Mouse (Mus musculus) midbrain, embryonic 11.5 days (tissue): Measurements from ENCODE around the gene Rnf225. TPM values are rescaled to one million over a fixed set of nuclear protein-coding genes. Genes with fewer than 3 reads are reported as not detected.
"Not testable (repeated sequence)": the region's sequence is repeated elsewhere in the genome, so short reads cannot be mapped to it uniquely, and the experiment has no call there.

Source experiments
- ATAC-seq: fragments of 200-750 bp; cut with Nextera tagmentation; 2 replicates; pipeline ENCODE4 v1.8.0; 2017; ENCODE audit warnings: moderate TSS enrichment, moderate library complexity; ENCODE audit not compliant: low FRiP score
- DNase-seq: peaks from one replicate; pipeline ENCODE4 v3.0.0; 2015; ENCODE audit warnings: low spot score; ENCODE audit errors: missing footprints
- H3K27ac ChIP-seq: fragments of 300-500 bp; sonication (generic); 2 replicates; pipeline ENCODE4 v1.5.1; 2014; ENCODE audit warnings: low read depth, low read length
- H3K27me3 ChIP-seq: fragments of 300-500 bp; sonication (generic); 2 replicates; pipeline ENCODE4 v1.6.1; 2014; ENCODE audit warnings: mild to moderate bottlenecking, low read length, moderate library complexity, mixed read lengths; ENCODE audit not compliant: control insufficient read depth, insufficient read depth
- H3K36me3 ChIP-seq: fragments of 300-500 bp; sonication (generic); 2 replicates; pipeline ENCODE4 v1.6.1; 2014; ENCODE audit warnings: mild to moderate bottlenecking, low read length, moderate library complexity, mixed read lengths; ENCODE audit not compliant: control insufficient read depth, insufficient read depth
- H3K4me1 ChIP-seq: fragments of 300-500 bp; sonication (generic); 2 replicates; pipeline ENCODE4 v1.6.1; 2014; ENCODE audit warnings: low read length; ENCODE audit not compliant: control insufficient read depth, insufficient read depth
- H3K4me2 ChIP-seq: fragments of 300-500 bp; sonication (generic); 2 replicates; pipeline ENCODE4 v1.6.1; 2014; ENCODE audit warnings: mild to moderate bottlenecking, moderate library complexity
- H3K4me3 ChIP-seq: fragments of 300-500 bp; sonication (generic); 2 replicates; pipeline ENCODE4 v1.5.1; 2014; ENCODE audit warnings: low read depth, low read length
- H3K9ac ChIP-seq: fragments of 300-500 bp; sonication (generic); 2 replicates; pipeline ENCODE4 v1.6.1; 2014; ENCODE audit warnings: low read length
- H3K9me3 ChIP-seq: fragments of 300-500 bp; sonication (generic); 2 replicates; pipeline ENCODE4 v1.6.1; 2016; ENCODE audit warnings: low read length; ENCODE audit not compliant: control insufficient read depth
- WGBS: fragments of 180-500 bp; shearing (Covaris S2); extraction: QIAGEN DNeasy Blood & Tissue Kit; methylation state at CpG from one replicate; pipeline ENCODE4 v1.1.7; 2014; 5-methylcytosine and 5-hydroxymethylcytosine counted together
- polyA plus RNA-seq: library from polyadenylated mRNA; unstranded; fragments of >200 nt; fragmentation: Nextera tagmentation; extraction: Ambion mirVana; gene quantifications from 2 replicates; pipeline ENCODE4 v1.2.1, GENCODE M21; 2014

The Rnf225 gene
- 0.55 and 0.59 TPM in 2 replicates for polyA plus RNA-seq

- peaks cover 15% of the 10 kb centered on the region for H3K27me3 ChIP-seq
- H3K9ac ChIP-seq: peak within 1 kb of the TSS; percentile 42; the same call in 1 of the 2 replicates
- peak within 1 kb of the TSS; percentile 39 for H3K4me2 ChIP-seq
- 21% methylated on average over 8 of the region's 8 CpGs for WGBS
- H3K36me3 ChIP-seq: peaks cover 26% of the 10 kb centered on the region
- ATAC-seq: no peak
- no peak for DNase-seq
- H3K4me1 ChIP-seq: peaks cover 15% of the 10 kb centered on the region
- no peak within 1 kb of the TSS for H3K27ac ChIP-seq
- H3K9me3 ChIP-seq: no peaks in the 10 kb centered on the region
- H3K4me3 ChIP-seq: peak within 1 kb of the TSS; percentile 16; the same call in 1 of the 2 replicates
These were observed at the start of gene Rnf225 for GRCm38 (mm10) chr7:12927191-12927680. Gene Rnf225, plus strand, starts transcription at chr7:12927416.

- no peak overlapping the region for H3K4me3 ChIP-seq
- H3K9me3 ChIP-seq: no peaks in the 10 kb centered on the region
- peaks cover 7% of the 10 kb centered on the region; the same call in 1 of the 2 replicates for H3K4me1 ChIP-seq
- ATAC-seq (no peak), DNase-seq (no peak)
- no peak overlapping the region for H3K27ac ChIP-seq
- H3K9ac ChIP-seq: no peak overlapping the region
- no peak overlapping the region for H3K4me2 ChIP-seq
- no peaks in the 10 kb centered on the region for H3K27me3 ChIP-seq
- no peaks in the 10 kb centered on the region for H3K36me3 ChIP-seq
These were observed 47.2 kb upstream of the Rnf225 start for GRCm38 (mm10) chr7:12880036-12880435.

GRCm38 (mm10) chr7:12880497-12880896, 46.7 kb upstream of the Rnf225 start:
- 43% methylated on average over 8 of the region's 8 CpGs for WGBS
- H3K4me3 ChIP-seq: peak overlapping the region; percentile 79
- H3K36me3 ChIP-seq, H3K9me3 ChIP-seq, DNase-seq, H3K27me3 ChIP-seq, H3K27ac ChIP-seq, H3K4me1 ChIP-seq: not testable (repeated sequence)
- peak overlapping the region; percentile 83 for H3K9ac ChIP-seq
- ATAC-seq: peak; percentile 36
- peak overlapping the region; percentile 63 for H3K4me2 ChIP-seq

- ATAC-seq: peak; percentile 99
- peak within 1 kb of the TSS; percentile 79 for H3K4me3 ChIP-seq
- H3K4me2 ChIP-seq: peak within 1 kb of the TSS; percentile 63
- DNase-seq: peak; percentile 98
- H3K9ac ChIP-seq: peak within 1 kb of the TSS; percentile 83
- no peaks in the 10 kb centered on the region for H3K9me3 ChIP-seq
- no peaks in the 10 kb centered on the region for H3K27me3 ChIP-seq
- H3K4me1 ChIP-seq: peaks cover 7% of the 10 kb centered on the region; the same call in 1 of the 2 replicates
- WGBS: 2% methylated on average over 35 of the region's 35 CpGs
- H3K27ac ChIP-seq: no peak within 1 kb of the TSS
- peaks cover 8% of the 10 kb centered on the region; the same call in 1 of the 2 replicates for H3K36me3 ChIP-seq
These were observed 46.1 kb upstream of the Rnf225 start, which contains the start of gene Zfp128 for GRCm38 (mm10) chr7:12880911-12881660. Gene Zfp128, plus strand, starts transcription at chr7:12881177.

GRCm38 (mm10) chr7:12886563-12887266, 40.5 kb upstream of the Rnf225 start:
- Histone ChIP-seq H3K36me3 (peaks cover 27% of the 10 kb centered on the region; the same call in 1 of the 2 replicates), H3K4me2 (no peak overlapping the region), H3K9ac (no peak overlapping the region), H3K27ac (no peak overlapping the region), H3K9me3 (no peaks in the 10 kb centered on the region), H3K27me3 (no peaks in the 10 kb centered on the region), H3K4me3 (no peak overlapping the region), H3K4me1 (peaks cover 4% of the 10 kb centered on the region; the same call in 1 of the 2 replicates)
- WGBS: 92% methylated on average over 12 of the region's 12 CpGs
- ATAC-seq: no peak
- no peak for DNase-seq

GRCm38 (mm10) chr7:12887585-12887984, 39.6 kb upstream of the Rnf225 start:
- H3K27ac ChIP-seq: no peak overlapping the region
- no peak overlapping the region for H3K4me2 ChIP-seq
- no peak for ATAC-seq
- no peak overlapping the region for H3K4me3 ChIP-seq
- H3K4me1 ChIP-seq: no peaks in the 10 kb centered on the region
- 93% methylated on average over 5 of the region's 5 CpGs for WGBS
- H3K9ac ChIP-seq: no peak overlapping the region
- no peak for DNase-seq
- H3K36me3 ChIP-seq: peaks cover 29% of the 10 kb centered on the region; the same call in 1 of the 2 replicates
- no peaks in the 10 kb centered on the region for H3K27me3 ChIP-seq
- H3K9me3 ChIP-seq: no peaks in the 10 kb centered on the region

GRCm38 (mm10) chr7:12890928-12891327, 36.3 kb upstream of the Rnf225 start:
- ATAC-seq (no peak), DNase-seq (no peak)
- Histone ChIP-seq H3K9me3 (no peaks in the 10 kb centered on the region), H3K36me3 (peaks cover 22% of the 10 kb centered on the region; the same call in 1 of the 2 replicates), H3K27me3 (no peaks in the 10 kb centered on the region), H3K4me1 (no peaks in the 10 kb centered on the region), H3K27ac (no peak overlapping the region), H3K4me2 (no peak overlapping the region), H3K9ac (no peak overlapping the region), H3K4me3 (no peak overlapping the region)
- WGBS: 90% methylated on average over 14 of the region's 14 CpGs

GRCm38 (mm10) chr7:12891334-12891733, 35.9 kb upstream of the Rnf225 start:
- H3K4me1 ChIP-seq: no peaks in the 10 kb centered on the region
- 77% methylated on average over 1 of the region's 1 CpGs for WGBS
- DNase-seq: no peak
- peaks cover 20% of the 10 kb centered on the region; the same call in 1 of the 2 replicates for H3K36me3 ChIP-seq
- no peak overlapping the region for H3K4me3 ChIP-seq
- H3K9me3 ChIP-seq: no peaks in the 10 kb centered on the region
- H3K27me3 ChIP-seq: no peaks in the 10 kb centered on the region
- ATAC-seq: no peak
- no peak overlapping the region for H3K4me2 ChIP-seq
- H3K27ac ChIP-seq: no peak overlapping the region
- no peak overlapping the region for H3K9ac ChIP-seq
